Mouse (Mus musculus): ENCODE measurements at regions not wholly inside any gene's neighbourhood (a gene's known extent, or its start where the extent isn't known, plus 50 kb on each side); places are given as distances from the start of the nearest gene placed in this dataset.

GRCm38 (mm10) chr11:19601216-19601938, 322.8 kb upstream of the Spred2 start:
- no peak for TF ChIP-seq CTCF (IDR thresholded peaks at IDR 0.05; ENCODE audit: borderline replicate concordance, insufficient read depth, low read depth, low read length)
- no peak for TF ChIP-seq POLR2A (IDR thresholded peaks at IDR 0.05; ENCODE audit: borderline replicate concordance, insufficient read depth, low read length)

Measured in cerebellum, adult 2 months (tissue).